Mouse (Mus musculus) gastrocnemius, adult 2 months (tissue): ENCODE measurements at regions not wholly inside any gene's neighbourhood (a gene's known extent, or its start where the extent isn't known, plus 50 kb on each side); places are given as distances from the start of the nearest gene placed in this dataset.

Experiments
- DNase-seq: peaks from one replicate; pipeline ENCODE4 v3.0.0; 2022
- H3K27ac ChIP-seq: fragments of 200-600 bp; 2 replicates; pipeline ENCODE4 v1.8.1; 2022; ENCODE audit warnings: mild to moderate bottlenecking
- H3K4me3 ChIP-seq: fragments of 200-600 bp; 2 replicates; pipeline ENCODE4 v1.8.1; 2022; ENCODE audit warnings: mild to moderate bottlenecking, moderate library complexity
- CTCF ChIP-seq: fragments of 200-600 bp; IDR thresholded peaks from 2 replicates; pipeline ENCODE4 v1.8.1; 2022; ENCODE audit warnings: antibody characterized with exemption, mild to moderate bottlenecking, moderate library complexity
- intact Hi-C: fragments of 180-260 bp; cut with DNase I; formaldehyde crosslinking; loops from one replicate; pipeline ENCODE4 v1.15.1; 2025

GRCm38 (mm10) chr1:157710870-157711269, 204.3 kb downstream of the Sec16b start:
- H3K27ac ChIP-seq, result no peak overlapping the region
- no peak for TF ChIP-seq CTCF
- DNase-seq, result no peak
- no peak overlapping the region for H3K4me3 ChIP-seq
- intact Hi-C loops, result no loop called here

- no peak for TF ChIP-seq CTCF
- intact Hi-C loops, result no loop called here
- DNase-seq, result no peak
- H3K4me3 ChIP-seq, result no peak overlapping the region
- no peak overlapping the region for H3K27ac ChIP-seq
Measured at GRCm38 (mm10) chr1:157712519-157712918, 206.0 kb downstream of the Sec16b start.

GRCm38 (mm10) chr1:157713851-157714250, 207.3 kb downstream of the Sec16b start:
- Histone ChIP-seq H3K4me3 (no peak overlapping the region), H3K27ac (no peak overlapping the region)
- TF ChIP-seq CTCF, result no peak
- peak; percentile 38 for DNase-seq
- intact Hi-C loops, result no loop called here

- H3K27ac ChIP-seq, result no peak overlapping the region
- no peak for DNase-seq
- intact Hi-C loops, result no loop called here
- H3K4me3 ChIP-seq, result no peak overlapping the region
- no peak for TF ChIP-seq CTCF
Measured at GRCm38 (mm10) chr1:157715632-157716031, 209.1 kb downstream of the Sec16b start.

GRCm38 (mm10) chr1:157717131-157717530, 210.6 kb downstream of the Sec16b start:
- H3K4me3 ChIP-seq, result no peak overlapping the region
- no peak overlapping the region for H3K27ac ChIP-seq
- intact Hi-C loops, result no loop called here
- DNase-seq, result no peak
- TF ChIP-seq CTCF, result no peak

GRCm38 (mm10) chr1:157721946-157722345, 215.4 kb downstream of the Sec16b start:
- H3K4me3 ChIP-seq, result no peak overlapping the region
- H3K27ac ChIP-seq, result no peak overlapping the region
- TF ChIP-seq CTCF, result no peak
- intact Hi-C loops, result no loop called here
- no peak for DNase-seq

GRCm38 (mm10) chr1:157731124-157731523, 224.6 kb downstream of the Sec16b start:
- no peak for DNase-seq
- Histone ChIP-seq H3K27ac (no peak overlapping the region), H3K4me3 (no peak overlapping the region)
- no peak for TF ChIP-seq CTCF
- intact Hi-C loops, result no loop called here

GRCm38 (mm10) chr1:157740725-157741665, 234.5 kb downstream of the Sec16b start:
- no peak overlapping the region for H3K27ac ChIP-seq
- H3K4me3 ChIP-seq, result no peak overlapping the region
- intact Hi-C loops, result loop anchor here (10.0 kb wide), 1 partner anchor 914 kb away; no protein-coding TSS in a partner anchor
- DNase-seq, result no peak
- no peak for TF ChIP-seq CTCF

- Histone ChIP-seq H3K27ac (no peak overlapping the region), H3K4me3 (no peak overlapping the region)
- intact Hi-C loops, result loop anchor here (10.0 kb wide), 1 partner anchor 909 kb away; no protein-coding TSS in a partner anchor
- no peak for DNase-seq
- peak; percentile 61 for TF ChIP-seq CTCF
Measured at GRCm38 (mm10) chr1:157745611-157746010, 239.1 kb downstream of the Sec16b start.

GRCm38 (mm10) chr1:157755015-157755649, 248.6 kb downstream of the Sec16b start:
- no peak for DNase-seq
- no peak for TF ChIP-seq CTCF
- Histone ChIP-seq H3K27ac (no peak overlapping the region), H3K4me3 (no peak overlapping the region)
- intact Hi-C loops, result no loop called here

GRCm38 (mm10) chr1:157756977-157757376, 250.4 kb downstream of the Sec16b start:
- Histone ChIP-seq H3K27ac (no peak overlapping the region), H3K4me3 (no peak overlapping the region)
- TF ChIP-seq CTCF, result no peak
- intact Hi-C loops, result no loop called here
- DNase-seq, result no peak

GRCm38 (mm10) chr1:157758337-157758736, 251.8 kb downstream of the Sec16b start:
- DNase-seq, result no peak
- intact Hi-C loops, result no loop called here
- TF ChIP-seq CTCF, result 0 out of 2 replicates have a peak, but pooled peaks have one; percentile 4
- Histone ChIP-seq H3K4me3 (no peak overlapping the region), H3K27ac (no peak overlapping the region)

GRCm38 (mm10) chr1:157768201-157768600, 261.7 kb downstream of the Sec16b start:
- intact Hi-C loops, result no loop called here
- no peak overlapping the region for H3K27ac ChIP-seq
- H3K4me3 ChIP-seq, result no peak overlapping the region
- no peak for TF ChIP-seq CTCF
- DNase-seq, result no peak

GRCm38 (mm10) chr1:157797711-157798110, 291.2 kb downstream of the Sec16b start:
- no peak for TF ChIP-seq CTCF
- intact Hi-C loops, result no loop called here
- DNase-seq, result no peak

More at GRCm38 (mm10) chr1:157797711-157798110, 291.2 kb downstream of the Sec16b start:
- Histone ChIP-seq H3K27ac (no peak overlapping the region), H3K4me3 (no peak overlapping the region)
